Mouse (Mus musculus) limb, embryonic 15.5 days (tissue): ENCODE measurements around the gene Negr1. TPM values are rescaled to one million over a fixed set of nuclear protein-coding genes. Genes with fewer than 3 reads are reported as not detected.

Source experiments
- ATAC-seq: fragments of 200-750 bp; cut with Nextera tagmentation; 2 replicates; pipeline ENCODE4 v1.8.0; 2017; ENCODE audit warnings: low read depth, moderate TSS enrichment; ENCODE audit not compliant: insufficient number of reproducible peaks, low FRiP score, low TSS enrichment
- H3K27ac ChIP-seq: fragments of 300-500 bp; sonication (generic); 2 replicates; pipeline ENCODE4 v1.5.1; 2015; ENCODE audit warnings: moderate library complexity, mild to moderate bottlenecking, inconsistent platforms
- H3K27me3 ChIP-seq: fragments of 300-500 bp; sonication (generic); 2 replicates; pipeline ENCODE4 v1.6.1; 2015; ENCODE audit warnings: inconsistent platforms
- H3K36me3 ChIP-seq: fragments of 300-500 bp; sonication (generic); 2 replicates; pipeline ENCODE4 v1.6.1; 2015; ENCODE audit warnings: inconsistent platforms
- H3K4me1 ChIP-seq: fragments of 300-500 bp; sonication (generic); 2 replicates; pipeline ENCODE4 v1.6.1; 2015; ENCODE audit warnings: inconsistent platforms
- H3K4me2 ChIP-seq: fragments of 300-500 bp; sonication (generic); 2 replicates; pipeline ENCODE4 v1.6.1; 2015; ENCODE audit warnings: mild to moderate bottlenecking, inconsistent platforms
- H3K4me3 ChIP-seq: fragments of 300-500 bp; sonication (generic); 2 replicates; pipeline ENCODE4 v1.5.1; 2015; ENCODE audit warnings: mild to moderate bottlenecking, inconsistent platforms
- H3K9ac ChIP-seq: fragments of 300-500 bp; sonication (generic); 2 replicates; pipeline ENCODE4 v1.6.1; 2015; ENCODE audit warnings: inconsistent platforms
- H3K9me3 ChIP-seq: fragments of 300-500 bp; sonication (generic); 2 replicates; pipeline ENCODE4 v1.6.1; 2016; ENCODE audit warnings: inconsistent platforms
- WGBS: fragments of 180-500 bp; shearing (Covaris S2); methylation state at CpG from one replicate; pipeline ENCODE4 v1.1.7; 2015; 5-methylcytosine and 5-hydroxymethylcytosine counted together
- polyA plus RNA-seq: library from polyadenylated mRNA; unstranded; fragments of >200 nt; fragmentation: Nextera tagmentation; extraction: Ambion mirVana; gene quantifications from 2 replicates; pipeline ENCODE4 v1.2.1, GENCODE M21; 2015

Gene Negr1
- polyA plus RNA-seq, 1 experiment from 2014 or later, result 6.8 TPM

DNA sequence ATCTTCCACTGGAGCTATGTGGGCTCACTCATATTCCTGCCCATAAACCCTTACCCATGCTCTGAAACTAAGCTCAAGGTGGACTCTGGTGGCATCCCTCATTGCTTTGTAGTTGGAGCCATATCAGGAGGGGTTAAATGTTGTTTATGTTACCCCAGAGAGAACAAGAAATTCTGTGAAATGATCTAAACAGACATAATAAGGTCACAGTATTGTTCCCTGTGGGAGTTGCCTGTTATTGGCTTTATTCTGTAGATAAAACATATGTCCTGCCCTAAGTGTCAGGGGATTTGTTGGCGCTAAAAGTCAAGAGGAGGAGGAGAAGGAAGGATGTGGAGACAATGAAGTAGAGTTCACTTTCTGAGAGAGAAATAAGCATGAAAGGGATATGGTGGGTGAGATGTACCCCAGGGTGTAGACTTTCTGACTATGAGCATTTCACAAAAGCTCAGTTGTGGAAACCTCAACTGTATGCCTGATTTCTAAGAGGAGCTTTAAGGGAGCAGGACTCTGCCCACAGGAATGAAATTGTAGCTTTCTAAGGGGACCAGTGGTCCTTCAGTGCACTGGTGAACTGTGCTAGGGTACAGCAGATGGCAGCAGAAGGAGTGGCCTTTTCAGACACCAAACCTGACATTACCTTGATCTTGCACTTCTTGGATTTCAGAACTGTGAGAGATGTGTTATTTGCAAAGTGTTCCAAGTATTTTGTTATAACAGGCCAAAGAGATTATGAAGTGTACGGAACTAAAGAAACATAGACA, 368.3 kb downstream of the Negr1 start:
- ATAC-seq, result no peak
- H3K4me2 ChIP-seq, result no peak overlapping the region
- H3K9me3 ChIP-seq, result no peaks in the 10 kb centered on the region
- WGBS, result 85% methylated on average over 2 of the region's 2 CpGs
- H3K27ac ChIP-seq, result no peak overlapping the region
- no peak overlapping the region for H3K9ac ChIP-seq
- no peaks in the 10 kb centered on the region for H3K4me1 ChIP-seq
- H3K4me3 ChIP-seq, result no peak overlapping the region
- no peaks in the 10 kb centered on the region for H3K27me3 ChIP-seq
- no peaks in the 10 kb centered on the region for H3K36me3 ChIP-seq

DNA sequence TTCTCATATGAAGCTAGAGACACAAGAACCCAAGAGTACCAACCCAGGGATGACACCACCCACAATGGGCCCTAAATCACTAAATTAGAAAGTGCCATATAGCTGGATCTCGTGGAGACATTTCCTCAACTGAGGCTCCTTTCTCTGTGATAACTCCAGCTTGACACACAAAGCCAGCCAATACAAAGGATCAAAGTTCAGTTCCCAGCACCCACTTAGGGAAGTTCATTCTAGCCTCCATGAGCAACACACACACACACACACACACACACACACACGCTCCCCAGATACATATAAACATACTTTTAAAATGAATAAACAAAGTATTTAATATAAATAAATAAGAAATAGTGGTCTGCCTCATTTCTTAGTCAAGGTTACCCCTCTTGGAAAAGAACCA, 369.4 kb downstream of the Negr1 start:
- no peaks in the 10 kb centered on the region for H3K4me1 ChIP-seq
- no peak overlapping the region for H3K4me3 ChIP-seq
- no peaks in the 10 kb centered on the region for H3K9me3 ChIP-seq
- no peak for ATAC-seq
- no peak overlapping the region for H3K4me2 ChIP-seq
- no peak overlapping the region for H3K9ac ChIP-seq
- no peaks in the 10 kb centered on the region for H3K36me3 ChIP-seq
- no peaks in the 10 kb centered on the region for H3K27me3 ChIP-seq
- no peak overlapping the region for H3K27ac ChIP-seq
- whole genome bisulfite sequencing, result 96% methylated on average over 2 of the region's 2 CpGs

GRCm38 (mm10) chr3:156931540-156931939, 369.9 kb downstream of the Negr1 start:
- Histone ChIP-seq H3K27me3 (no peaks in the 10 kb centered on the region), H3K4me3 (no peak overlapping the region), H3K9ac (no peak overlapping the region), H3K4me2 (no peak overlapping the region), H3K4me1 (no peaks in the 10 kb centered on the region), H3K36me3 (no peaks in the 10 kb centered on the region), H3K9me3 (no peaks in the 10 kb centered on the region), H3K27ac (no peak overlapping the region)
- ATAC-seq, result no peak
- 91% methylated on average over 1 of the region's 1 CpGs for WGBS

- no peak overlapping the region for H3K4me3 ChIP-seq
- 58% methylated on average over 5 of the region's 5 CpGs for WGBS
- no peak overlapping the region for H3K27ac ChIP-seq
- ATAC-seq, result no peak
- no peaks in the 10 kb centered on the region for H3K9me3 ChIP-seq
- H3K27me3 ChIP-seq, result no peaks in the 10 kb centered on the region
- H3K4me1 ChIP-seq, result no peaks in the 10 kb centered on the region
- H3K36me3 ChIP-seq, result no peaks in the 10 kb centered on the region
- H3K4me2 ChIP-seq, result no peak overlapping the region
- H3K9ac ChIP-seq, result no peak overlapping the region
These were observed 373.2 kb downstream of the Negr1 start for GRCm38 (mm10) chr3:156934778-156935290.

DNA sequence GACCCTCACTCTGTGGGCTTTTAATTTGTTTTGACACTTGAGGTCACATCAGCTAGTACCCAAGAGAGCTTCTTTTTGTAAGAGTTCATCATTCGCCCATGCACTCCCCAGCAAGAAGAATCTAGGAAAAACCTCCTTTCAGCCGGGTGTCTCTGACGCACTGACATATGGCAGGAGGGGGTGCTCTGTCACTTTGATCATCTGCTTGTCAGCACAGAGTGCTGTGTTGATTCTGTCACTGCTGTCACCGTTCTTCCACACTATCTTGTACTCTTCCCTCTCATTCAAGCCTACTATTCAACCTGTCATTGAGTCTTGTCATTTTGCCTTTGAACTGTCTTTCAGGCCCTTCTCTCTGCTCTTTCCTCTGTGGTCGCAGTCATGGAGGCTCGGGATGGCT, 385.8 kb downstream of the Negr1 start:
- ATAC-seq, result no peak
- whole genome bisulfite sequencing, result 50% methylated on average over 6 of the region's 6 CpGs
- H3K36me3 ChIP-seq, result no peaks in the 10 kb centered on the region
- H3K4me1 ChIP-seq, result no peaks in the 10 kb centered on the region
- H3K4me3 ChIP-seq, result no peak overlapping the region
- no peaks in the 10 kb centered on the region for H3K9me3 ChIP-seq
- no peaks in the 10 kb centered on the region for H3K27me3 ChIP-seq
- H3K9ac ChIP-seq, result no peak overlapping the region
- H3K27ac ChIP-seq, result no peak overlapping the region
- H3K4me2 ChIP-seq, result no peak overlapping the region

DNA sequence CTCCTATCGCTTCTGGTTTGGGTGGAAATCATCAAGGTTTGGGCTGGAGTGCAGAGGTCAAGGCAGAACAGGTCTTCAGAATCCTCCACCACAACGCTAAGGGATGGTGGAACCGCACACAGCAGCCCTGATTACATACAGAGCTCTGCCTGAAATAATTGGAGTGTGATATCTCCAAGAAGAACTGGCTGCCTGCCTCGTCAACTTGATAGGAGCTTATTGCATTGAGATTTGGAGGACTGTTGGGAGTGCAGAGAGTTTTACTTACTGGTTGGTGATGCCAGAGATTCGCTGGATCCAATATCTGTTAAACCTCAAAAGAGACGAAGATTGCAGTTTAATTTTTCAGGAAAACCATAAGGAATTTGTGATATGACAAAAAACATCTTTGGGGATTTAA, 391.4 kb downstream of the Negr1 start:
- no peaks in the 10 kb centered on the region for H3K4me1 ChIP-seq
- ATAC-seq, result no peak
- H3K4me3 ChIP-seq, result no peak overlapping the region
- no peaks in the 10 kb centered on the region for H3K27me3 ChIP-seq
- WGBS, result 78% methylated on average over 6 of the region's 6 CpGs
- no peaks in the 10 kb centered on the region for H3K9me3 ChIP-seq
- H3K27ac ChIP-seq, result no peak overlapping the region
- no peak overlapping the region for H3K9ac ChIP-seq
- no peaks in the 10 kb centered on the region for H3K36me3 ChIP-seq
- no peak overlapping the region for H3K4me2 ChIP-seq

GRCm38 (mm10) chr3:156955094-156955493, 393.5 kb downstream of the Negr1 start:
- WGBS, result 91% methylated on average over 4 of the region's 4 CpGs
- no peak for ATAC-seq
- no peak overlapping the region for H3K4me2 ChIP-seq

DNA sequence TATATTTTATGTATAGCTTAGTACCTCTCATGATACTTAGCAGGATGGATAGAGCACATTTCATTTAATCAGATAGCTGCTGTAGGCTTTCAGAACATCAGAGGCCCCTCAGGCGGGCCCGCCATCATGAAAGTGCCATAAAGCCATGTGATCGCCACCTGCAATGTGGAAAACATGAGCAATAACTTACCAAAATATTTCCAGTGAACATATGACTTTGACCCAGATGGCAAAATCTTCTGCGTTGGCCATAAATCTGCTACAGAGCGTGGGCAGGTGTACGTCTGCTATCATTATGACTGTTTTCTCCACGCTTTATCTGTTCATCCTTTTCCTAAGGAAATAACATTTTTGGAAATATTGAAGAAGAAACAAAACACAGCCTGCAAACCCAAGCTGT, 397.0 kb downstream of the Negr1 start:
- no peaks in the 10 kb centered on the region for H3K27me3 ChIP-seq
- 87% methylated on average over 7 of the region's 7 CpGs for WGBS
- no peak for ATAC-seq
- H3K9me3 ChIP-seq, result no peaks in the 10 kb centered on the region
- no peak overlapping the region for H3K9ac ChIP-seq
- H3K27ac ChIP-seq, result no peak overlapping the region
- no peak overlapping the region for H3K4me3 ChIP-seq
- no peaks in the 10 kb centered on the region for H3K36me3 ChIP-seq
- no peaks in the 10 kb centered on the region for H3K4me1 ChIP-seq
- H3K4me2 ChIP-seq, result no peak overlapping the region

More at GRCm38 (mm10) chr3:156955094-156955493, 393.5 kb downstream of the Negr1 start:
- Histone ChIP-seq H3K27ac (no peak overlapping the region), H3K9ac (no peak overlapping the region), H3K9me3 (no peaks in the 10 kb centered on the region), H3K4me3 (no peak overlapping the region), H3K36me3 (no peaks in the 10 kb centered on the region), H3K27me3 (no peaks in the 10 kb centered on the region), H3K4me1 (no peaks in the 10 kb centered on the region)

- Histone ChIP-seq H3K9me3 (no peaks in the 10 kb centered on the region), H3K36me3 (no peaks in the 10 kb centered on the region), H3K4me2 (no peak overlapping the region), H3K27ac (no peak overlapping the region), H3K4me1 (no peaks in the 10 kb centered on the region), H3K27me3 (no peaks in the 10 kb centered on the region), H3K4me3 (no peak overlapping the region), H3K9ac (no peak overlapping the region)
- WGBS, result 32% methylated on average over 2 of the region's 2 CpGs
- no peak for ATAC-seq
These were observed 407.2 kb downstream of the Negr1 start for GRCm38 (mm10) chr3:156968764-156969163.

- 73% methylated on average over 2 of the region's 2 CpGs for WGBS
These were observed 409.5 kb downstream of the Negr1 start for GRCm38 (mm10) chr3:156971104-156971503.

DNA sequence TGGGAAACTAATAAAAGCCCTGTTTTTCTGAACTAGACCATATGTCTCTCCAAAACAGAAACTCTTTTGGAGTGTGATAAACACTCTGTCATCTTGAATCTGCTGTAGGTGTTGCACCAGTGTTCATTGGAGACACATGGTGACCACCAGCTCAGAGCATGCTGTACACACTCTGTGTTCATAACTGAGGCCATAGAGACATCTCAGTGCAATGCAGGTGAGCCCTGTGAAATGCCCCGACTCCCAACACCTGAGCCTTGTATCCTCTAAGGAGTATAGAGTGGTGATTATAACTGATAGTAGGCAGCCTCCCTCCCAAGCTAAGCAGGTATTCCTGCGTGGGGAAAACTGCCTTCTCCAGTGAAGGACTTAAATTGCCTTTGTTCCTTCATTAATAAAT, 415.2 kb downstream of the Negr1 start:
- Histone ChIP-seq H3K27me3 (no peaks in the 10 kb centered on the region), H3K4me1 (no peaks in the 10 kb centered on the region), H3K4me2 (no peak overlapping the region), H3K36me3 (no peaks in the 10 kb centered on the region), H3K9me3 (no peaks in the 10 kb centered on the region), H3K9ac (no peak overlapping the region), H3K27ac (no peak overlapping the region), H3K4me3 (no peak overlapping the region)
- ATAC-seq, result no peak
- WGBS, result 55% methylated on average over 2 of the region's 2 CpGs

More at GRCm38 (mm10) chr3:156971104-156971503, 409.5 kb downstream of the Negr1 start:
- H3K27me3 ChIP-seq, result no peaks in the 10 kb centered on the region
- no peaks in the 10 kb centered on the region for H3K36me3 ChIP-seq
- H3K4me1 ChIP-seq, result no peaks in the 10 kb centered on the region
- H3K9me3 ChIP-seq, result no peaks in the 10 kb centered on the region
- H3K4me2 ChIP-seq, result no peak overlapping the region
- no peak overlapping the region for H3K4me3 ChIP-seq
- ATAC-seq, result no peak
- H3K27ac ChIP-seq, result no peak overlapping the region
- no peak overlapping the region for H3K9ac ChIP-seq

- H3K4me2 ChIP-seq, result no peak overlapping the region
- H3K4me1 ChIP-seq, result no peaks in the 10 kb centered on the region
- H3K9me3 ChIP-seq, result no peaks in the 10 kb centered on the region
- no peaks in the 10 kb centered on the region for H3K36me3 ChIP-seq
- H3K4me3 ChIP-seq, result no peak overlapping the region
- no peak for ATAC-seq
- no peaks in the 10 kb centered on the region for H3K27me3 ChIP-seq
- H3K27ac ChIP-seq, result no peak overlapping the region
- H3K9ac ChIP-seq, result no peak overlapping the region
- 63% methylated on average over 11 of the region's 11 CpGs for WGBS
These were observed 418.6 kb downstream of the Negr1 start for GRCm38 (mm10) chr3:156980042-156980716.
